In genomic region chr11:68864544-68865189, GRCm38 (mm10) we compare ENCODE assay signal across 7 mouse cellular contexts. TPM values are rescaled to one million over a fixed set of nuclear protein-coding genes. Genes with fewer than 3 reads are reported as not detected.
A peak's percentile ranks its signal among the peaks of the same experiment; 100 is the strongest.
DNase-seq lines count a peak whose midpoint lies in the region; ATAC-seq and TF ChIP-seq lines count a peak whose summit lies in the region.

No protein-coding gene starts in this region.

- H3K4me3 ChIP-seq in heart, adult 2 months = peak overlapping the region; percentile 2; the same call in 1 of the 2 replicates
- H3K4me3 ChIP-seq in kidney, postnatal 0 days (replicated peaks; ENCODE audit: low read depth, low read length) = no peak overlapping the region
- peak overlapping the region; percentile 73 for H3K4me3 ChIP-seq in megakaryocyte, embryonic 14.5 days (replicated peaks)

- TF ChIP-seq POLR2A in heart, adult 2 months (IDR thresholded peaks at IDR 0.05; ENCODE audit: insufficient read depth, low read depth, low read length) = peak; percentile 67; the same call in 1 of the 2 replicates

- TF ChIP-seq EP300 in heart, adult 2 months (IDR thresholded peaks at IDR 0.05; ENCODE audit: insufficient read depth, low read depth, low read length) = peak; percentile 92

- no peaks in the 10 kb centered on the region for H3K79me2 ChIP-seq in heart, adult 2 months (replicated peaks; ENCODE audit: control insufficient read depth, insufficient read depth, low read length)

- H3K27ac ChIP-seq in heart, adult 2 months = peak overlapping the region; percentile 82
- H3K27ac ChIP-seq in kidney, postnatal 0 days = 0 out of 2 replicates have a peak overlapping the region, but pooled peaks have one; percentile 6

- peaks cover 8% of the 10 kb centered on the region for H3K36me3 ChIP-seq in heart, adult 2 months (ENCODE audit: control insufficient read depth, insufficient read depth, low read length)
- no peaks in the 10 kb centered on the region for H3K36me3 ChIP-seq in kidney, postnatal 0 days (ENCODE audit: insufficient read depth, low read length)
- no peaks in the 10 kb centered on the region for H3K36me3 ChIP-seq in megakaryocyte, embryonic 14.5 days (replicated peaks; ENCODE audit: low read length)

- no peaks in the 10 kb centered on the region for H3K27me3 ChIP-seq in heart, adult 2 months (ENCODE audit: control insufficient read depth, insufficient read depth, low read length)
- H3K27me3 ChIP-seq in kidney, postnatal 0 days (ENCODE audit: insufficient read depth, low read length) = no peaks in the 10 kb centered on the region
- peaks cover 9% of the 10 kb centered on the region for H3K27me3 ChIP-seq in megakaryocyte, embryonic 14.5 days (replicated peaks)

- WGBS in heart, adult 2 months = 9% methylated on average over 9 of the region's 9 CpGs
- 25% methylated on average over 9 of the region's 9 CpGs for WGBS in kidney, postnatal 0 days

- peak; percentile 69; the same call in 1 of the 2 replicates for ATAC-seq in kidney, postnatal 0 days (replicated peaks; ENCODE audit: low FRiP score, low read depth)

- TF ChIP-seq CTCF in heart, adult 2 months (IDR thresholded peaks at IDR 0.05) = no peak
- no peak for TF ChIP-seq CTCF in kidney, postnatal 0 days (IDR thresholded peaks at IDR 0.05; ENCODE audit: low read depth)

- no peak overlapping the region for H3K4me2 ChIP-seq in kidney, postnatal 0 days (ENCODE audit: low read length)

- DNase-seq in Muller cell, postnatal 12 days (ENCODE audit: inconsistent ontology term) = peak; percentile 91
- peak; percentile 93 for DNase-seq in adrenal gland, postnatal 10 days
- DNase-seq in heart, adult 2 months = peak; percentile 79 to 90
- DNase-seq in kidney, postnatal 0 days (ENCODE audit: low spot score) = peak; percentile 87
- DNase-seq in right cerebral cortex, postnatal 36 days (ENCODE audit: low spot score in 2 of 2) = no peak
- DNase-seq in frontal cortex, postnatal 25 days (ENCODE audit: low spot score in 2 of 2) = no peak

- intact Hi-C loops in heart, adult 2 months (cut with DNase I) = loop anchor here (1.0 kb wide), 1 partner anchor 10 kb away; no protein-coding TSS in a partner anchor

- H3K9me3 ChIP-seq in kidney, postnatal 0 days (replicated peaks; ENCODE audit: low read length) = no peaks in the 10 kb centered on the region
- H3K9me3 ChIP-seq in megakaryocyte, embryonic 14.5 days = no peaks in the 10 kb centered on the region

- peaks cover 14% of the 10 kb centered on the region for H3K4me1 ChIP-seq in heart, adult 2 months (ENCODE audit: control insufficient read depth, insufficient read depth, low read length)
- H3K4me1 ChIP-seq in kidney, postnatal 0 days (replicated peaks; ENCODE audit: insufficient read depth, low read length) = no peaks in the 10 kb centered on the region
- peaks cover 47% of the 10 kb centered on the region for H3K4me1 ChIP-seq in megakaryocyte, embryonic 14.5 days

- H3K9ac ChIP-seq in heart, adult 2 months (ENCODE audit: low read depth, low read length) = no peak overlapping the region
- no peak overlapping the region for H3K9ac ChIP-seq in kidney, postnatal 0 days (ENCODE audit: low read depth, low read length)

RNA-seq across cellular contexts. Expression of gene Ndel1, which starts 7.0 kb away (rescaled TPM):
- total RNA-seq in adrenal gland, postnatal 10 days (2021) = 10 to 100 TPM; 57.2 to 72.8 TPM
- total RNA-seq in heart, adult 2 months (2021) = 10 to 100 TPM; 60.4 to 63.7 TPM
- polyA plus RNA-seq in heart, adult 2 months (2012; rRNA removed) = 45.5 and 64.1 TPM in 2 replicates
- polyA plus RNA-seq in kidney, postnatal 0 days (2015; fragmentation: Nextera tagmentation; extraction: Ambion mirVana) = 86.1 and 90.9 TPM in 2 replicates
- polyA plus RNA-seq in megakaryocyte, embryonic 14.5 days (2012; ENCODE audit: insufficient read depth, low replicate concordance) = 38.9 and 102 TPM in 2 replicates

RNA-seq across cellular contexts. Expression of gene Rnf222, which starts 23.7 kb away (rescaled TPM):
- total RNA-seq in adrenal gland, postnatal 10 days (2021) = under 1 TPM; 0.09 to 0.12 TPM
- under 1 TPM; 0.07 to 0.13 TPM for total RNA-seq in heart, adult 2 months (2021)
- polyA plus RNA-seq in heart, adult 2 months (2012; rRNA removed) = 0.12 TPM in 2 replicates
- 0.13 and 0.17 TPM in 2 replicates for polyA plus RNA-seq in kidney, postnatal 0 days (2015; fragmentation: Nextera tagmentation; extraction: Ambion mirVana)
- polyA plus RNA-seq in megakaryocyte, embryonic 14.5 days (2012; ENCODE audit: insufficient read depth, low replicate concordance) = not detected in 2 replicates

RNA-seq across cellular contexts. Expression of gene Rpl26, which starts 36.7 kb away (rescaled TPM):
- 1,000 to 10,000 TPM; 1,288 to 1,295 TPM for total RNA-seq in adrenal gland, postnatal 10 days (2021)
- total RNA-seq in heart, adult 2 months (2021) = 100 to 1,000 TPM; 648 to 707 TPM
- 494 and 639 TPM in 2 replicates for polyA plus RNA-seq in heart, adult 2 months (2012; rRNA removed)
- 1,114 and 1,312 TPM in 2 replicates for polyA plus RNA-seq in kidney, postnatal 0 days (2015; fragmentation: Nextera tagmentation; extraction: Ambion mirVana)
- polyA plus RNA-seq in megakaryocyte, embryonic 14.5 days (2012; ENCODE audit: insufficient read depth, low replicate concordance) = 56.9 and 116 TPM in 2 replicates

Comparison
In these comparisons a context has a peak if more than half of its experiments do, and no peak if none do; other contexts are left out.
1. DNase-seq: peak in Muller cell, postnatal 12 days (single experiment), adrenal gland, postnatal 10 days (single experiment), heart, adult 2 months (2 of 2) and kidney, postnatal 0 days (single experiment); none in right cerebral cortex, postnatal 36 days (0 of 2) and frontal cortex, postnatal 25 days (0 of 2).